Mouse (Mus musculus): ENCODE data around the gene Fam117a. TPM values are rescaled to one million over a fixed set of nuclear protein-coding genes. Genes with fewer than 3 reads are reported as not detected.

Gene Fam117a
- polyA plus RNA-seq, 1 experiment from 2014 or later = 16.8 TPM

GRCm38 (mm10) chr11:95350960-95351359, 14.1 kb downstream of the Fam117a start:
- no peak overlapping the region for H3K4me2 ChIP-seq (ENCODE audit: low read depth, severe bottlenecking)
- ATAC-seq (ENCODE audit: insufficient number of reproducible peaks, low FRiP score, low TSS enrichment, low read depth) (no peak), DNase-seq (ENCODE audit: low spot score) (no peak)
- H3K4me3 ChIP-seq (ENCODE audit: low read depth, low read length) = no peak overlapping the region
- no peaks in the 10 kb centered on the region for H3K4me1 ChIP-seq (ENCODE audit: control insufficient read depth, insufficient read depth, low read length)
- no peaks in the 10 kb centered on the region for H3K27me3 ChIP-seq (ENCODE audit: control insufficient read depth, insufficient read depth, low read length)
- no peak overlapping the region for H3K27ac ChIP-seq (replicated peaks; ENCODE audit: low read depth, low read length)
- WGBS = 94% methylated on average over 3 of the region's 3 CpGs
- H3K36me3 ChIP-seq (ENCODE audit: control insufficient read depth, insufficient read depth, low read length) = peaks cover 5% of the 10 kb centered on the region; the same call in 1 of the 2 replicates
- 0 out of 2 replicates have a peak overlapping the region, but pooled peaks have one; percentile 14 for H3K9ac ChIP-seq (ENCODE audit: low read length)
- H3K9me3 ChIP-seq (ENCODE audit: control insufficient read depth, low read length) = no peaks in the 10 kb centered on the region

GRCm38 (mm10) chr11:95352686-95353085, 15.9 kb downstream of the Fam117a start:
- ATAC-seq (ENCODE audit: insufficient number of reproducible peaks, low FRiP score, low TSS enrichment, low read depth) (no peak), DNase-seq (ENCODE audit: low spot score) (no peak)
- no peak overlapping the region for H3K4me3 ChIP-seq (ENCODE audit: low read depth, low read length)
- no peaks in the 10 kb centered on the region for H3K4me1 ChIP-seq (ENCODE audit: control insufficient read depth, insufficient read depth, low read length)
- peaks cover 5% of the 10 kb centered on the region; the same call in 1 of the 2 replicates for H3K36me3 ChIP-seq (ENCODE audit: control insufficient read depth, insufficient read depth, low read length)
- H3K4me2 ChIP-seq (ENCODE audit: low read depth, severe bottlenecking) = no peak overlapping the region
- H3K9ac ChIP-seq (ENCODE audit: low read length) = no peak overlapping the region
- H3K27me3 ChIP-seq (ENCODE audit: control insufficient read depth, insufficient read depth, low read length) = no peaks in the 10 kb centered on the region
- no peaks in the 10 kb centered on the region for H3K9me3 ChIP-seq (ENCODE audit: control insufficient read depth, low read length)
- WGBS = 88% methylated on average over 2 of the region's 2 CpGs
- H3K27ac ChIP-seq (replicated peaks; ENCODE audit: low read depth, low read length) = no peak overlapping the region

- H3K36me3 ChIP-seq (ENCODE audit: control insufficient read depth, insufficient read depth, low read length) = peaks cover 5% of the 10 kb centered on the region; the same call in 1 of the 2 replicates
- no peak overlapping the region for H3K9ac ChIP-seq (ENCODE audit: low read length)
- H3K9me3 ChIP-seq (ENCODE audit: control insufficient read depth, low read length) = no peaks in the 10 kb centered on the region
- H3K4me2 ChIP-seq (ENCODE audit: low read depth, severe bottlenecking) = no peak overlapping the region
- no peaks in the 10 kb centered on the region for H3K27me3 ChIP-seq (ENCODE audit: control insufficient read depth, insufficient read depth, low read length)
- H3K4me1 ChIP-seq (ENCODE audit: control insufficient read depth, insufficient read depth, low read length) = no peaks in the 10 kb centered on the region
- DNase-seq (ENCODE audit: low spot score) (no peak), ATAC-seq (ENCODE audit: insufficient number of reproducible peaks, low FRiP score, low TSS enrichment, low read depth) (no peak)
- WGBS = 97% methylated on average over 9 of the region's 9 CpGs
- H3K27ac ChIP-seq (replicated peaks; ENCODE audit: low read depth, low read length) = no peak overlapping the region
- no peak overlapping the region for H3K4me3 ChIP-seq (ENCODE audit: low read depth, low read length)
These were observed 16.4 kb downstream of the Fam117a start for GRCm38 (mm10) chr11:95353226-95353625.

GRCm38 (mm10) chr11:95354228-95354944, 17.6 kb downstream of the Fam117a start:
- WGBS = 89% methylated on average over 14 of the region's 14 CpGs
- Histone ChIP-seq H3K9me3 (ENCODE audit: control insufficient read depth, low read length) (no peaks in the 10 kb centered on the region), H3K36me3 (ENCODE audit: control insufficient read depth, insufficient read depth, low read length) (peaks cover 5% of the 10 kb centered on the region; the same call in 1 of the 2 replicates), H3K27me3 (ENCODE audit: control insufficient read depth, insufficient read depth, low read length) (no peaks in the 10 kb centered on the region), H3K4me3 (ENCODE audit: low read depth, low read length) (no peak overlapping the region), H3K9ac (ENCODE audit: low read length) (no peak overlapping the region), H3K4me2 (ENCODE audit: low read depth, severe bottlenecking) (no peak overlapping the region), H3K27ac (replicated peaks; ENCODE audit: low read depth, low read length) (no peak overlapping the region), H3K4me1 (ENCODE audit: control insufficient read depth, insufficient read depth, low read length) (no peaks in the 10 kb centered on the region)
- ATAC-seq (ENCODE audit: insufficient number of reproducible peaks, low FRiP score, low TSS enrichment, low read depth) = no peak
- no peak for DNase-seq (ENCODE audit: low spot score)

- Histone ChIP-seq H3K4me3 (ENCODE audit: low read depth, low read length) (no peak overlapping the region), H3K4me2 (ENCODE audit: low read depth, severe bottlenecking) (no peak overlapping the region), H3K9me3 (ENCODE audit: control insufficient read depth, low read length) (no peaks in the 10 kb centered on the region), H3K27me3 (ENCODE audit: control insufficient read depth, insufficient read depth, low read length) (no peaks in the 10 kb centered on the region), H3K27ac (replicated peaks; ENCODE audit: low read depth, low read length) (no peak overlapping the region), H3K4me1 (ENCODE audit: control insufficient read depth, insufficient read depth, low read length) (no peaks in the 10 kb centered on the region), H3K9ac (ENCODE audit: low read length) (no peak overlapping the region), H3K36me3 (ENCODE audit: control insufficient read depth, insufficient read depth, low read length) (peaks cover 4% of the 10 kb centered on the region; the same call in 1 of the 2 replicates)
- DNase-seq (ENCODE audit: low spot score) (no peak), ATAC-seq (ENCODE audit: insufficient number of reproducible peaks, low FRiP score, low TSS enrichment, low read depth) (no peak)
- WGBS = 95% methylated on average over 12 of the region's 12 CpGs
These were observed 18.3 kb downstream of the Fam117a start for GRCm38 (mm10) chr11:95354945-95355660.

GRCm38 (mm10) chr11:95355661-95356011, 18.8 kb downstream of the Fam117a start:
- Histone ChIP-seq H3K4me1 (ENCODE audit: control insufficient read depth, insufficient read depth, low read length) (no peaks in the 10 kb centered on the region), H3K4me3 (ENCODE audit: low read depth, low read length) (no peak overlapping the region), H3K9me3 (ENCODE audit: control insufficient read depth, low read length) (no peaks in the 10 kb centered on the region), H3K27ac (replicated peaks; ENCODE audit: low read depth, low read length) (no peak overlapping the region), H3K36me3 (ENCODE audit: control insufficient read depth, insufficient read depth, low read length) (peaks cover 4% of the 10 kb centered on the region; the same call in 1 of the 2 replicates), H3K4me2 (ENCODE audit: low read depth, severe bottlenecking) (no peak overlapping the region), H3K27me3 (ENCODE audit: control insufficient read depth, insufficient read depth, low read length) (no peaks in the 10 kb centered on the region), H3K9ac (ENCODE audit: low read length) (no peak overlapping the region)
- 94% methylated on average over 5 of the region's 5 CpGs for WGBS
- DNase-seq (ENCODE audit: low spot score) (no peak), ATAC-seq (ENCODE audit: insufficient number of reproducible peaks, low FRiP score, low TSS enrichment, low read depth) (no peak)

GRCm38 (mm10) chr11:95356039-95356438, 19.2 kb downstream of the Fam117a start:
- no peaks in the 10 kb centered on the region for H3K4me1 ChIP-seq (ENCODE audit: control insufficient read depth, insufficient read depth, low read length)
- H3K36me3 ChIP-seq (ENCODE audit: control insufficient read depth, insufficient read depth, low read length) = peaks cover under 1% of the 10 kb centered on the region; the same call in 1 of the 2 replicates
- no peak for ATAC-seq (ENCODE audit: insufficient number of reproducible peaks, low FRiP score, low TSS enrichment, low read depth)
- DNase-seq (ENCODE audit: low spot score) = no peak
- H3K9me3 ChIP-seq (ENCODE audit: control insufficient read depth, low read length) = no peaks in the 10 kb centered on the region
- no peaks in the 10 kb centered on the region for H3K27me3 ChIP-seq (ENCODE audit: control insufficient read depth, insufficient read depth, low read length)
- WGBS = 83% methylated on average over 7 of the region's 7 CpGs
- H3K27ac ChIP-seq (replicated peaks; ENCODE audit: low read depth, low read length) = no peak overlapping the region
- no peak overlapping the region for H3K4me3 ChIP-seq (ENCODE audit: low read depth, low read length)
- no peak overlapping the region for H3K4me2 ChIP-seq (ENCODE audit: low read depth, severe bottlenecking)
- no peak overlapping the region for H3K9ac ChIP-seq (ENCODE audit: low read length)

- DNase-seq (ENCODE audit: low spot score) (no peak), ATAC-seq (ENCODE audit: insufficient number of reproducible peaks, low FRiP score, low TSS enrichment, low read depth) (no peak)
- Histone ChIP-seq H3K27ac (replicated peaks; ENCODE audit: low read depth, low read length) (no peak overlapping the region), H3K9me3 (ENCODE audit: control insufficient read depth, low read length) (no peaks in the 10 kb centered on the region), H3K4me1 (ENCODE audit: control insufficient read depth, insufficient read depth, low read length) (no peaks in the 10 kb centered on the region), H3K36me3 (ENCODE audit: control insufficient read depth, insufficient read depth, low read length) (no peaks in the 10 kb centered on the region; the same call in 1 of the 2 replicates), H3K9ac (ENCODE audit: low read length) (no peak overlapping the region), H3K27me3 (ENCODE audit: control insufficient read depth, insufficient read depth, low read length) (no peaks in the 10 kb centered on the region), H3K4me3 (ENCODE audit: low read depth, low read length) (no peak overlapping the region), H3K4me2 (ENCODE audit: low read depth, severe bottlenecking) (no peak overlapping the region)
- 83% methylated on average over 17 of the region's 17 CpGs for WGBS
These were observed 19.9 kb downstream of the Fam117a start for GRCm38 (mm10) chr11:95356469-95357273.
